Mouse (Mus musculus) CH12.LX (cell line): ENCODE measurements around the gene Mok. TPM values are rescaled to one million over a fixed set of nuclear protein-coding genes. Genes with fewer than 3 reads are reported as not detected.

Experiments used
- DNase-seq: peaks from one replicate; pipeline ENCODE4 v3.0.0-alpha.2; 2013; ENCODE audit errors: extremely low read depth
- H3K27ac ChIP-seq: 2 replicates; pipeline ENCODE4 v1.5.1; 2012; ENCODE audit warnings: low read depth, mild to moderate bottlenecking, control low read depth, moderate library complexity; ENCODE audit not compliant: insufficient read depth
- H3K27me3 ChIP-seq: replicated peaks from 2 replicates; pipeline ENCODE3; 2012; ENCODE audit warnings: inconsistent platforms
- H3K36me3 ChIP-seq, 2 experiments: replicated peaks in 1 of 2; 2 replicates each; pipeline versions ENCODE3 to v1.6.1; 2012; ENCODE audit warnings: inconsistent platforms in 1 of 2, low read length in 1 of 2, mild to moderate bottlenecking in 1 of 2, mixed read lengths in 1 of 2, moderate library complexity in 1 of 2; ENCODE audit not compliant: control insufficient read depth in 1 of 2, insufficient read depth in 1 of 2
- H3K4me1 ChIP-seq, 2 experiments: 2 replicates each; pipeline ENCODE4 v1.6.1; 2012; ENCODE audit warnings: inconsistent platforms in 1 of 2, moderate library complexity in 1 of 2; ENCODE audit not compliant: insufficient read depth in 2 of 2, control insufficient read depth in 1 of 2
- H3K4me2 ChIP-seq: 2 replicates; pipeline ENCODE4 v1.6.1; 2012; ENCODE audit warnings: low read depth, mild to moderate bottlenecking, control low read depth; ENCODE audit not compliant: poor library complexity, insufficient read depth, severe bottlenecking
- H3K4me3 ChIP-seq, 3 experiments: fragments of 150-350 bp in 1 of 3; sonication (generic) in 1 of 3; replicated peaks in 1 of 3; 2 replicates each; pipeline versions ENCODE3 to v1.5.1; 2011 to 2012; ENCODE audit warnings: low read depth in 2 of 3, low read length in 2 of 3, mild to moderate bottlenecking in 2 of 3, moderate library complexity in 2 of 3, control low read depth in 1 of 3, improper control_type of control experiment in 1 of 3, inconsistent platforms in 1 of 3, mixed read lengths in 1 of 3; ENCODE audit not compliant: poor library complexity in 1 of 3
- H3K79me2 ChIP-seq: replicated peaks from 2 replicates; pipeline ENCODE4 v1.6.1; 2012; ENCODE audit warnings: mild to moderate bottlenecking, moderate library complexity; ENCODE audit not compliant: control insufficient read depth, poor library complexity, insufficient read depth, severe bottlenecking; ENCODE audit errors: extremely low read depth
- H3K9ac ChIP-seq: 2 replicates; pipeline ENCODE4 v1.6.1; 2012; ENCODE audit warnings: low read depth, mild to moderate bottlenecking, control low read depth, moderate library complexity; ENCODE audit not compliant: insufficient read depth
- H3K9me3 ChIP-seq: replicated peaks from 2 replicates; pipeline ENCODE3; 2012; ENCODE audit warnings: low read length, inconsistent platforms, mixed read lengths
- E2F4 ChIP-seq: IDR thresholded peaks from 2 replicates; pipeline ENCODE4 v1.6.1; 2011; ENCODE audit warnings: low read depth, low read length, improper control_type of control experiment; ENCODE audit not compliant: insufficient replicate concordance
- EP300 ChIP-seq: IDR thresholded peaks from 2 replicates; pipeline ENCODE4 v1.6.1; 2011; ENCODE audit warnings: low read length, improper control_type of control experiment
- ETS1 ChIP-seq: conservative IDR thresholded peaks from 2 replicates; pipeline ENCODE4 v1.6.1; 2012; ENCODE audit warnings: low read depth, mild to moderate bottlenecking, inconsistent platforms, low read length, improper control_type of control experiment, moderate library complexity
- GABPA ChIP-seq: IDR thresholded peaks from 2 replicates; pipeline ENCODE4 v1.6.1; 2012; ENCODE audit warnings: low read depth, low read length, improper control_type of control experiment, inconsistent platforms; ENCODE audit not compliant: insufficient replicate concordance
- JUND ChIP-seq: conservative IDR thresholded peaks from 2 replicates; pipeline ENCODE4 v1.6.1; 2011; ENCODE audit warnings: low read depth, low read length, improper control_type of control experiment
- KAT2A ChIP-seq: IDR thresholded peaks from 2 replicates; pipeline ENCODE4 v1.6.1; 2012; ENCODE audit warnings: low read length, improper control_type of control experiment, inconsistent platforms; ENCODE audit not compliant: insufficient replicate concordance
- MEF2A ChIP-seq: IDR thresholded peaks from 2 replicates; pipeline ENCODE4 v1.6.1; 2014; ENCODE audit warnings: low read depth, mild to moderate bottlenecking, inconsistent platforms, low read length, improper control_type of control experiment, borderline replicate concordance
- MYC ChIP-seq: IDR thresholded peaks from 2 replicates; pipeline ENCODE4 v1.6.1; 2011; ENCODE audit warnings: low read depth, mild to moderate bottlenecking, improper control_type of control experiment, low read length
- NRF1 ChIP-seq: IDR thresholded peaks from 2 replicates; pipeline ENCODE4 v1.6.1; 2014; ENCODE audit warnings: low read depth, mild to moderate bottlenecking, inconsistent platforms, low read length, improper control_type of control experiment, moderate library complexity
- PAX5 ChIP-seq: IDR thresholded peaks from 2 replicates; pipeline ENCODE4 v1.6.1; 2012; ENCODE audit warnings: low read length, inconsistent platforms, mixed read lengths
- POLR2A ChIP-seq: IDR thresholded peaks from 2 replicates; pipeline ENCODE4 v1.6.1; 2011; ENCODE audit warnings: low read depth, mild to moderate bottlenecking, improper control_type of control experiment, low read length
- RAD21 ChIP-seq: IDR thresholded peaks from 2 replicates; pipeline ENCODE4 v1.6.1; 2011; ENCODE audit warnings: low read depth, mild to moderate bottlenecking, low read length, improper control_type of control experiment, moderate library complexity
- RCOR1 ChIP-seq: conservative IDR thresholded peaks from 2 replicates; pipeline ENCODE4 v1.6.1; 2012; ENCODE audit warnings: low read depth, mild to moderate bottlenecking, inconsistent platforms, low read length, improper control_type of control experiment
- SIN3A ChIP-seq: IDR thresholded peaks from 2 replicates; pipeline ENCODE4 v1.6.1; 2012; ENCODE audit warnings: low read length, improper control_type of control experiment, inconsistent platforms
- SMC3 ChIP-seq: IDR thresholded peaks from 2 replicates; pipeline ENCODE4 v1.6.1; 2011; ENCODE audit warnings: low read depth, low read length, improper control_type of control experiment
- TBP ChIP-seq: conservative IDR thresholded peaks from 2 replicates; pipeline ENCODE4 v1.6.1; 2011; ENCODE audit warnings: low read depth, low read length, improper control_type of control experiment
- TCF12 ChIP-seq: IDR thresholded peaks from 2 replicates; pipeline ENCODE4 v1.6.1; 2014; ENCODE audit warnings: low read depth, mild to moderate bottlenecking, inconsistent platforms, low read length, improper control_type of control experiment
- USF1 ChIP-seq: IDR thresholded peaks from 2 replicates; pipeline ENCODE4 v1.6.1; 2014; ENCODE audit warnings: low read depth, mild to moderate bottlenecking, inconsistent platforms, low read length, improper control_type of control experiment
- USF2 ChIP-seq: conservative IDR thresholded peaks from 2 replicates; pipeline ENCODE4 v1.6.1; 2011; ENCODE audit warnings: low read depth, low read length, improper control_type of control experiment
- ZC3H11A ChIP-seq: IDR thresholded peaks from 2 replicates; pipeline ENCODE4 v1.6.1; 2012; ENCODE audit warnings: low read depth, mild to moderate bottlenecking, inconsistent platforms, low read length, improper control_type of control experiment
- ZKSCAN1 ChIP-seq: IDR thresholded peaks from 2 replicates; pipeline ENCODE4 v1.6.1; 2012; ENCODE audit warnings: low read depth, inconsistent platforms, low read length, improper control_type of control experiment, borderline replicate concordance
- ZMIZ1 ChIP-seq: IDR thresholded peaks from 2 replicates; pipeline ENCODE4 v1.6.1; 2012; ENCODE audit warnings: low read depth, mild to moderate bottlenecking, inconsistent platforms, low read length, improper control_type of control experiment
- ZNF384 ChIP-seq: IDR thresholded peaks from 2 replicates; pipeline ENCODE4 v1.6.1; 2012; ENCODE audit warnings: low read depth, low read length, improper control_type of control experiment, inconsistent platforms
- dilution Hi-C: fragments of 300-500 bp; cut with MboI; formaldehyde crosslinking; loops from 2 replicates; pipeline ENCODE4 v1.14.3; 2020; ENCODE audit warnings: low sequenced_read_pairs; ENCODE audit not compliant: extremely low pct_unique_long_range_greater_than_20kb, extremely low pct_ligation_motif_present
- in situ Hi-C: fragments of 300-500 bp; cut with MboI; formaldehyde crosslinking; loops from 3 replicates; pipeline ENCODE4 v1.14.3; 2019; ENCODE audit warnings: low sequenced_read_pairs, low pct_ligation_motif_present, low pct_unique_long_range_greater_than_20kb, mixed read lengths
- polyA plus RNA-seq: library from polyadenylated mRNA; unstranded; fragments of >175 nt; gene quantifications from 2 replicates; pipeline ENCODE4 v1.2.1, GENCODE M21; 2012; ENCODE audit warnings: low read depth; ENCODE audit not compliant: insufficient read length
- total RNA-seq, 2 experiments: library from RNA; depleted of rRNA; stranded (reverse); fragments of 300-350 nt in 1 of 2; fragments of >200 nt in 1 of 2; gene quantifications; 2 replicates each; pipeline ENCODE4 v1.2.3; 2012 to 2014

The Mok gene
- total and polyA plus RNA-seq, 3 experiments: 7.1 to 11.0 (median 9.8) TPM

DNA sequence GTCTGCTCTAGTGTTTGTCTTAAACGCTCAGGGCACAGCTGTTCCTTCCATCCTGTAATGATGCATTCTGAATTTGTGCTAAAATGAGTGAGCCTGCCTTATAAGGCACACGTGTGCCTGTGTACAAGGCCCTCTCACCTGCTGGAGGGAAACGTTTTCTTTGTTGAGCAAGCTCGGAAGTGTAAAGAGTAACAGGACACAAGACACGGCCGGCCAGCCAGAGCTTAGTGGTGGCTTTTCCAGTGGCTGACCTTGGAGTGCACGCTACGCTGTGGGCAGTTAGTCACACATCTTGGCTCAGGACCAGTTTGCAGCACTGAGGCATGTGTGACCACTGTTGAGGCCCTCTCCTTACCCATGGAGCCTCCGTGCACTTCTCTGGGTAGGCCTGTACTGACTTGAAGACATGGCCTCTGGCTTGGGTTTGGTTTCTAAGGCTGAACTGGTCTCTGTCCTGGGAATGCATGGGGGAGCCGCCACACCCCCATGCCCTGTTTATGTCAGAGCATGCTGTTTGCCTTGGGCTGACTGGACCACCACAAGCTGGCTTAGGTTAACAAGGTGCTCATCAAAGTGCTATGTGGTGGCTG, 42.8 kb downstream of the Mok start:
- Histone ChIP-seq H3K4me3 (no peak overlapping the region), H3K79me2 (no peaks in the 10 kb centered on the region), H3K9me3 (no peaks in the 10 kb centered on the region), H3K27ac (no peak overlapping the region), H3K9ac (no peak overlapping the region), H3K36me3 (peaks cover 21 to 73% of the 10 kb centered on the region in 2 experiments), H3K27me3 (no peaks in the 10 kb centered on the region), H3K4me2 (no peak overlapping the region), H3K4me1 (no peaks in the 10 kb centered on the region)
- no peak for TF ChIP-seq ZC3H11A
- no peak for TF ChIP-seq ETS1
- TF ChIP-seq ZKSCAN1: no peak
- TF ChIP-seq KAT2A: no peak
- no peak for TF ChIP-seq MEF2A
- TF ChIP-seq SMC3: no peak
- TF ChIP-seq E2F4: no peak
- no peak for TF ChIP-seq MYC
- in situ Hi-C loops: no loop called here
- dilution Hi-C loops: no loop called here
- no peak for DNase-seq

DNA sequence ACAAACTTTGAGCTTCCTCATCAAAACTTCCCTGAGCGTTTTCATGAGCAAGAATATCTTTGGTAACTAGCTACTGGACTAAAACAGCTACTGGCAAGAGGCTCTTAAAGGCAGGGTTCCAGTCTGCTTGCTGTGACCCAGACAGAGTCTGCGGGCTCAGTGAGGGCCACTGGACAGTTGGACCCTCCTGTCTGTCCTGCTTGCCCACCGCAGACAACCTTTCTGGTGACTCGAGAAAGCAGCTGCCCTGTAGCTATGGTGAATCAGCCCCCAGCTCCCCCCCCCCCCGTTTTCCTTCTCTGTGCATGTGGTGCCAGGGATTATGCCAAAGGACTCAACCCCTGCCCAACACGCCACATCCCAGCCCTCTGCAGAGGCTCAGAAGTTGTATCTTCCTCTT, 43.5 kb downstream of the Mok start:
- peaks cover 28 to 73% of the 10 kb centered on the region in 2 experiments for H3K36me3 ChIP-seq
- H3K9ac ChIP-seq: no peak overlapping the region
- dilution Hi-C loops: no loop called here

DNA sequence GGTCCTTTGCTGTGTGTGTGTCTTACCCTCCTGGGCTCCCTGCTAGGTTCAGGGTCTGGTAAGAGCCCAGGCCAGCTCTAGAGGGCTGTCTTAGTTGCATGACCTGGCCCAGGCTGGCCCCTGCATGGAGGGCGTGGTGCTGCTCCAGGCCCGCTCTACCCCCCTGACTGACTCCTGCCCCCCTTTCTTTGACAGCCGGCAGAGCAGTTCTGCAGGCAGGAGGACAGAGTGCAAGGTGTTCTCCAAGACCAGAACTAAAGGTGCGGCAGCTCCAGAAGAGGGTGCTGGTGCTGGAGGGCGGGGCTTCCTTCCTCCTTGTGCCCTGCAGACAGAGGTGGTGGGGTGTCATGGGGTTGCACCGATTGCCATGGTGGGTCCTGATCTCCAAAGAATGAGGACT, 44.0 kb downstream of the Mok start:
- Histone ChIP-seq H3K4me3 (no peak overlapping the region), H3K9me3 (no peaks in the 10 kb centered on the region), H3K9ac (no peak overlapping the region), H3K27ac (no peak overlapping the region), H3K79me2 (no peaks in the 10 kb centered on the region), H3K36me3 (peaks cover 23 to 71% of the 10 kb centered on the region in 2 experiments), H3K4me2 (no peak overlapping the region), H3K4me1 (no peaks in the 10 kb centered on the region)
- in situ Hi-C loops: no loop called here
- TF ChIP-seq JUND: no peak
- no peak for TF ChIP-seq RCOR1
- TF ChIP-seq TBP: no peak
- no peak for TF ChIP-seq ZMIZ1
- no peak for TF ChIP-seq USF2
- no peak for TF ChIP-seq POLR2A
- TF ChIP-seq KAT2A: no peak
- no peak for TF ChIP-seq SIN3A
- no peak for TF ChIP-seq EP300
- TF ChIP-seq GABPA: no peak
- no peak for TF ChIP-seq ZKSCAN1
- no peak for TF ChIP-seq TCF12
- no peak for TF ChIP-seq RAD21
- TF ChIP-seq, all 38 proteins: peak for 0
- no peaks in the 10 kb centered on the region for H3K27me3 ChIP-seq
- no peak for DNase-seq
- dilution Hi-C loops: no loop called here

More for the DNA sequence above, 43.5 kb downstream of the Mok start:
- H3K79me2 ChIP-seq: no peaks in the 10 kb centered on the region
- no peaks in the 10 kb centered on the region for H3K4me1 ChIP-seq
- no peaks in the 10 kb centered on the region for H3K9me3 ChIP-seq
- no peak for DNase-seq
- no peak overlapping the region for H3K27ac ChIP-seq
- TF ChIP-seq RAD21 (no peak), PAX5 (no peak), USF2 (no peak), POLR2A (no peak), ZKSCAN1 (no peak), NRF1 (no peak), GABPA (no peak), E2F4 (no peak), ZNF384 (no peak), USF1 (no peak), JUND (no peak), ZC3H11A (no peak), ETS1 (no peak)
- no peak overlapping the region for H3K4me2 ChIP-seq
- H3K27me3 ChIP-seq: no peaks in the 10 kb centered on the region
- H3K4me3 ChIP-seq: no peak overlapping the region
- in situ Hi-C loops: no loop called here
